Mouse (Mus musculus): ENCODE data around the gene Abcg1.

DNA sequence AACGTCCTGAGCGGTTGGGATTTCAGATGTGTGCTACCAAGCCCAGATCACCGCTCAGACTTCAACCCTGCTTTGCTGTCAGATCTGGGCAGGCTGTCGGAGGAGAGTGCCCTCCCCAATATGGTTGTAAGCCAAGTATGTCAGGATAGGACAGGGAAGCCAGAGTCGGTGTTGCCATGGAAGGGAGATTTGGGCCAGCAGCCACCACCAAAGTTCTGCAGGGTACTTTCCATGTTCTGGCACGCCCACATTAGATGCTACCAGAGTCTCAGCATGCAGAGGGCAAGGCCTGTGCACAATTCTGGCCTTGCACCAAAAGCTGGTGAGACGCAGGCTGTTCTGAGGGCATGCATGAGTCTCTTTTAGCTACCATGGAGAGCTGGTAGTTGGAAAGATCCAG, 28.7 kb downstream of the Abcg1 start:
- TF ChIP-seq CTCF (IDR thresholded peaks at IDR 0.05; ENCODE audit: extremely low read depth, insufficient read length, insufficient replicate concordance, low read depth, low read length) (no peak), POLR2A (IDR thresholded peaks at IDR 0.05; ENCODE audit: low read depth, low read length) (no peak)
